Mouse (Mus musculus) neutrophil, adult 5-6 weeks (primary cell): Measurements from ENCODE around the gene Gldc. TPM values are rescaled to one million over a fixed set of nuclear protein-coding genes. Genes with fewer than 3 reads are reported as not detected.
"Not testable (repeated sequence)": the region's sequence is repeated elsewhere in the genome, so short reads cannot be mapped to it uniquely, and the experiment has no call there.

Source experiments
- ATAC-seq: fragments of 151-379, 151-347 bp; 2 replicates; pipeline ENCODE4 v1.8.0; 2017; ENCODE audit warnings: mild to moderate bottlenecking, moderate TSS enrichment; ENCODE audit not compliant: insufficient number of reproducible peaks, poor library complexity, low FRiP score, severe bottlenecking; ENCODE audit errors: extremely low read depth
- total RNA-seq: library from RNA; stranded (forward); fragments of 200-1000 nt; gene quantifications from 2 replicates; pipeline ENCODE4 v1.2.3, GENCODE M21; 2017

The Gldc gene
- 0.12 TPM in 1 of 2 replicates, not detected in the other for total RNA-seq

DNA sequence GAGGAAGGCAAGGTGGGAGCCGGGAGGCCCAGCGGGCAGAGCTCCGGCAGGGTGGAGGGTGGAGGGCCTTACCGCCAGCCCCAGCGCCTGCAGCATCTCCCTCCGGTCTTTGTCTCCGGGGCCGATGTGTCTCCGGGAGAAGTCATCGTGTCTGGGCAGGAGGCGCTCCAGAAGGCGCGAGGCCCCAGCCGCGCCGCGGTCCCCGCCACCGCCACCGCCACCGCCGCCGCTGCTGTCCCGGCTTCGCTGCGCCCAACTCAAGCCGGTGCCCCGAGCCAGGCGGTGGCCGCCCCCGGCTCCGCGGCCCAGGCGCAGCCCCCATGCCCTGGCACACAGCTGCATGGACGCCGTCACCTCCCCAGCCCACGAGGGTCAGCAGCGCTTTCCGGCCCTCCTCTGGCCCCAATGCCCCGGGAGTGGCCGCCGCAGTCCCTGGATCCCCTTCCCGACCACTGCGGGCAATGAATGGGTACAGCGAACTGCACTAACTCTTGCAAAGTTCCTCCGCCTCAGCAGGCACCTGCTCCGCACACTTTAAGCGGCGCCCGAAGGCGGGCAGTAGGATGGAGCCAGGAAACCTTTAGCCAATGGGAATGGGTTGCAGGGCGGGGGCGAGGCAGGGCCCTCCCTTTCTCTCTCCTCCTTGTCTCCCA is at the start of gene Gldc:
Gene Gldc (minus strand): TSS at position 511 of the 653 bp plus-strand sequence.
- ATAC-seq: no peak

DNA sequence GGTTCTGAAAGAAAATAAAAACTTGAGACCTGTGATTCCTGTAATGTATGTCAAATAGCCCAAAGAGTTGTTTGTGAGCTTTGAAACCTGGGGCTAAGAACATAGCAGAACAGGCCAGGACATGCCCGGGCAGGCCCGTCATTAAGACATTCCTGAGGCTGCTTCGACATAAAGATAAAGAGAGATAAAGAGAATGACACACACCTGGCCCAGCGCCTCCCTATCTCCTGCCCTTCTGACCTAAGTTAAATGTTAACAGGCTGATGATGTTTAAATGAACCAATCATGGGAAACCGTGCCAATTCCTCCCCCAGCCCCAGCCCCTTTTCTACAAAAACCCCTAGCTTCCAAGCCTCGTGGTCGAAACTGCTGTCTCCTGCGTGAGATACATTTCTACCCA is 47.4 kb upstream of the Gldc start:
- not testable (repeated sequence) for ATAC-seq

DNA sequence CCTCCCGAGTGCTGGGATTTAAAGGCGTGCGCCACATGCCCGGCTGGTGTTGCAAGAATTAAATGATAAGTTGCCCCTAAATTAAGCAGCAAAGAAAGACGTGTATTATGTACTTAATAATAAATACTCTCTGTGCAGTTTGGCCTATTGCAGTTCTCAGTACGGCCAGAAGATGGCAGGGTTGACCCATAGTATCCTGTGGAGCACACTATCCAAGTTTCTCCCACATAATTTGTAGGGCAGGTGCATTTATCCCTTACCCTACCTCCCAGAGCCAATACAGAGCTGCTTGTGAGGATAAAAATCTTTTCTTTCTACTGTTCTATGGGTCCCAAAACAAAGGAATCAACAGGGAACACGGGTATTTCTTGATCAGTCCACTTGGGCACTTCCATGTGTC is 42.1 kb upstream of the Gldc start:
- ATAC-seq: no peak

DNA sequence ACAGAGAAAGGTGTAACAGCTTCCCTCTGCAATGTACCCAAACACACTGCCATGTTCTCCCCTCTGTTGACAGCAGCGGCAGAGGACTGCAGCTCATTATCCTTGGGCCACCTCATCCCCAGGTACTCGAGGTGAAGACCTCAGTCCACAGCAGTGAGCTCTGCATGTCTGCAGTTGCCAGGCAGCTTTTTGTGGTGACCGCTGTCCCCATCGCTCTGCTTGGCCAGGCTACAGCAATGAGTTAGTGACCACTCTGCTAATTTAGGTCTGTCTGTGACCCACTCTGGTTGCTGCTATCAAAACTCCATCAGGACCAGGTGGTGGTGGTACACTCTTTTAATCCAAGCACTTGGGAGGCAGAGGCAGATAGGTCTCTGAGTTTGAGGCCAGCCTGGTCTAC is 41.0 kb upstream of the Gldc start:
- ATAC-seq: no peak

DNA sequence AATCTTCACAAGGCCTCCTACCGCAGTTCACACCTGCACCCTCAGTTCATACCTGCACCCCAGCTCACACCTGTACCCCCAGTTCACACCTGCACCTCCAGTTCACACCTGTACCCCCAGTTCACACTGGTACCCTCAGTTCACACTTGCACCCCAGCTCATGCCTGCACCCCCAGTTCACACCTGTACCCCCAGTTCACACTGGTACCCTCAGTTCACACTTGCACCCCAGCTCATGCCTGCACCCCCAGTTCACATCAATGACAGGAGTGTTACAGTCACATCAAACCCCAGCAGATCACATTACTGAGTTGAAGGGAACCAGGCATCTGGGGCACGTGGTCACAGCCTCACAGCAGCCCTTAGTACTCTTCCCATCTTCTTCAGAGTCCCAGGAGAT is 40.5 kb upstream of the Gldc start:
- ATAC-seq: not testable (repeated sequence)

DNA sequence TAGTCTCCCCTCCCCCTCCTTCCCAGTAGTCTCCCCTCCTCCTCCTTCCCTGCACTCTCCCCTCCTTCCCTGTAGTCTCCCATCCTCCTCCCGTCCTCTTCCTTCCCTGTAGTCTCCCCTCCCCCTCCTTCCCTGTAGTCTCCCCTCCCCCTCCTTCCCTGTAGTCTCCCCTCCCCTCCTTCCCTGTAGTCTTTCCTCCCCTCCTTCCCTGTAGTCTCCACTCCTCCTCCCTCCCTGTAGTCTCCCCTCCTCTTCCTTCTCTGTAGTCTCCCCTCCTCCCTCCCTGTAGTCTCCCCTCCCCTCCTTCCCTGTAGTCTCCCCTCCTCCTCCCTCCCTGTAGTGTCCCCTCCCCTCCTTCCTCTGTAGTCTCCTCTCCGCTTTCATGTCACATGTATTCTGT is 38.8 kb upstream of the Gldc start:
- ATAC-seq: no peak

DNA sequence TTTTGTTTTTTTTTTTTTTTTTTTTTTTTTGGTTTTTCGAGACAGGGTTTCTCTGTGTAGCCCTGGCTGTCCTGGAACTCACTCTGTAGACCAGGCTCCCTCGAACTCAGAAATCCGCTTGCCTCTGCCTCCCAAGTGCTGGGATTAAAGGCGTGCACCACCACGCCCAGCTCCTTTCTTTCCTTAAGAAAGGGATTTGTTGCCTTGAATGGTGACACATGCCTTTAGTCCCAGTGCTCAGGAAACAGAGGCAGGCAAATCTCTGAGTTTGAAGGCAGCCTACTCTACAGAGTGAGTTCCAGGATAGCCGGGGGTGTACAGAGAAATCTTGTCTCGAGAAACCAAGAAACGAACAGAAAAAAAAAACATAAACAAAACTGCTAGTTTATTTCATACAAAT is 33.8 kb upstream of the Gldc start:
- ATAC-seq: not testable (repeated sequence)

DNA sequence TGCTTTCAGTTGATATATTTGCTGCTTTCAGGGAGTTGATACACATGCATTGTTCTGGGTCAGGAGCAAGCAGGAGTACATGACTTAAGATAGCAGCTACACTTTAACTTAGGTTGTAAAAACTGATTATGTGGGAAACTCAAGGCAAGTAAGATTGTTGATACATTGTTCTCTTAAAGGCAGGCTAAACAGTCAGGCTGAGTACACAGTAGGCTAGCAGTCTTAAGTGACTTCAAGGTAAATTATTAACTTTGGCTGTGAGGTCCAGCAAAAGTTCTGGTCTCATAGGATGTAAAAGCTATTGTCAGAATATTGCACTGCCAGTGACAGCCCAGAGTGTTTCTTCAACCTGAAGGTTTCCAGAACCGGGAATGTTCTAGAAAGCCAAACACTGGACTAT is 31.8 kb upstream of the Gldc start:
- no peak for ATAC-seq

DNA sequence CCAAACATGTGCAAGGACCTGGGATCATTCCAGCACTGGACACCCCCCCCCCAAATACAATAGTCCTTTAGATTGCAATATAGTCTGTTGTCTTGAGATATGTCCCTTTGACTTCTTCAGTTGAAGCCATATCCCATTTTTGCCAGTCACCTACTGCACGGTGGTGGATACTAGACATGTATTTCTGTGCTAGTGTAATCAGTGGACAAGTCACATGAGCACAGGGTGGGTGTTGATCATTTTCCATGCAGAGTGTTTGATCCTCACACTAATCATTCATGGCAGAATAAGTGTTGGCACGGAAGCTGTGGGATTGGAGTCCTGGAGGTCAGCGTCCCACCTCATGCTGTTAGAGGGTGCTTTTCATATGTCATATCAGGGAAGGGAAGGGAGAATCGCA is 30.6 kb upstream of the Gldc start:
- no peak for ATAC-seq

DNA sequence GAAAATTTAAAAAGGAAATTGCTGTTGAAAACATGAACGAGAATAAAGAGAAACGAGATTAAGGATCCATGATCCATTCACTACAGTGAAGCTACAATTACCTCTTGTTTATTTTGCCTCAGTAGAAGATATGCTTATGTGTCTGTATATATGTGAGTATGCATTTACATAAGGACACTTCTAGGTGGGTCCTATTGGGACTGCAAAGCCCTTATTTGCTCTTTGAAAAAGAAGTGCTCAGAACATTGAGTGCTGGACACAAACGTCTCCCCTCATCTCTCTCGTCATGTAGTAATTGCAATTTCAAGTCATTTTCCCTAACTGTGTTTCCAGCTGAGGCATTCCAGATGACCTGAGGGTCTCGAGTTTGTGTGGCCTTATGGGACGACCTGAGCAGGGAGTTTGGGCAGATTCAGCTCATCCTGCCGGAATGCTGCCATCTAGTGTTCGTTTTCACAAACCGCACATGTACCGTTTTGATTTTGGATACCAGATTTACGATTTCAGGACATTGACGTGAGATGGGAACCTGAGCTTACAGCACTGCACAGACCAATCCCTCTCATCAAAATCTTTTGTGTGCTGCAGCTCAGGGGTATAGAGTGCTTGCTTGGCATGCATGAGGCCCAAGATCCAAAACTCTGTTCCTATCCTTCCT is 30.1 kb upstream of the Gldc start:
- no peak for ATAC-seq

DNA sequence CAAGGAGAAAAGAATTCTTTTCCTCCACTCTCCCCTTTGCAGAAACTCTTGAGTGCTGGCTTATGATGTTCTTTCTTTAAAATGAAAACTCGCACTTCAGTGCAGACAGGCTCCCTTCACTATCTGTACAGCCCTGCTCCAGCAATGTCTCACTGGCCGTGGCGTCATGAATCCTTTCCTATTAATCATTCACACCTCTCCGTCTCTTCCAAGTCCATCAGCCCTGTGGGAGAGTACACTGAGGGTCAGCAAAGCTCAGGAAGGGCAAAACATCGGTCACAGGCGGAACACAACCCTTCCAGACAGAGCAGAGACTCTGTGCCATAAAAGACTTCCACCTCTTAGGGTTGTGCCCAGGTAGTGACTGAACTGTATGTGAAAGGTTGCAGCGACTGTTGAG is 26.9 kb upstream of the Gldc start:
- ATAC-seq: no peak

DNA sequence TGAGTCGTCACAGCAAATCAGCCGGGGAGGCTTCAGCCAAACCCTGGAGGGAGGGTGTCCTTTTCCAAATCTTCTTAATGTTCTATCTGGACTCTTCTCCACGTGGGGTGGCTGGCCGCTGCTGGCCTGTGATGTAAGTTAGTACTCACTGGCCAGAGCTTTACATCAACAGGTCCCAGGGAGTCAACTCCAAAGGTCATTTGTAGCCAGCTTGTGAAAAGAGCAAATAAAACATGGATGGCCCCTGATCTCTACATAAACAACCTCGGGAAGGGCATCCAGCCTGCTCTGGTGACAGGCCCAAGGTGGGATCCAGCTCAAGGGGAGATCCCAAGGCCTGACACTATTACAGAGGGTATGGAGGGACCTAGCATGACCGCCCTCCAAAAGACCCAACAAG is 19.8 kb upstream of the Gldc start:
- no peak for ATAC-seq

DNA sequence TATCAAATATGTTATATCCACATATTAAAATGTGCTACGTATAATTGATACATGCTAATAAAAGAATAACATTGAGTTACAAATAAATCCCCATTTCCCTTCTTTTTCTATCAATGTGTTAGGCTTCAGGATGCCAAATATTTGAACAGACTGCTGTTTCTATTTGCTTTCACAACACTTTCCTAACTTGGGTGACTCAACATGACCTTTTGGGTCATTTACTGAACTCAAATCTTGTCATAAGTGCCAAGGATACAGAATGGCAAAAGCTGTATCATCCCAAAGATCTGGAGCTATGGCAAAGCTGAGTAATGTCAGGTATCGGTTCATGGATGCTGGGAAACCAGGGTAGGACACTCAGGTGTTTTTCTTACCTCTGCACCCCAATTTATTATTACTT is 12.0 kb upstream of the Gldc start:
- no peak for ATAC-seq

DNA sequence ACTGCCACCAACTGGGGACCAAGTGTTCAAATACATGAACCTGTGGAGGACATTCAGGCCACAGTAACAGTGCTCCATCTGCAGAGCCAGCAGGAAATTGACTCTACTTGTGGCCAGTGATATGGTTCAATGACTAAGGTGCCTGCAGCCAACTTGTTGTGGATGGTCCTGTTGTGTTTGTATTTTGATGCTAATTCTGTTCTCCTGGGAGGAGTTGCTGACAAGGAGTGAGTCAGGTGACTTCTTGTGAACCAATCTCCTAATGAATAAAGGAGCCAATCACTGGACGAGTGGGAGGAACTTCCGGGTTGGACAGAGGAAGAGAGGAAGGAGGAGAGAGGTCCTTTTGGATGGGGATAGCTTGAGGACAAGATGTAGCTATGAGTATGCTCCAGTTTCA is 10.3 kb upstream of the Gldc start:
- ATAC-seq: no peak

DNA sequence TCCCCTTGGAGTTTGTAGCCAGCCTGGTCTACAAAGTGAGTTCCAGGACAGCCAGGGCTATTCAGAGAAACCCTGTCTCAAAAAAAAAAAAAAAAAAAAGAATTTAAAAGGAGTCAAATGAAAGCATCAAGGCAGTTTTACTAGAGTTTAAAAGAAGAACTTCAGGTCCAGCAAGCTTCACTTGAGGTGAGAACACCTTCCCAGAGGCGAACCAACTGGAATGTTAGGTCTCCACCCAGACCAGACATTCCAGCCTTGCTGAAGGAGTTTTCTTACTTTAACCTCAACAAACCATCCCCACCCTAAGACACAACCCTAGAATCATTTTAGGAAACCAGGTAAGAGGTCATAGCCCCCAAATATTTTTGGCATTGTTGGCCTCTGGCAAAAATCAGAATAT is 4.8 kb upstream of the Gldc start:
- ATAC-seq: no peak

DNA sequence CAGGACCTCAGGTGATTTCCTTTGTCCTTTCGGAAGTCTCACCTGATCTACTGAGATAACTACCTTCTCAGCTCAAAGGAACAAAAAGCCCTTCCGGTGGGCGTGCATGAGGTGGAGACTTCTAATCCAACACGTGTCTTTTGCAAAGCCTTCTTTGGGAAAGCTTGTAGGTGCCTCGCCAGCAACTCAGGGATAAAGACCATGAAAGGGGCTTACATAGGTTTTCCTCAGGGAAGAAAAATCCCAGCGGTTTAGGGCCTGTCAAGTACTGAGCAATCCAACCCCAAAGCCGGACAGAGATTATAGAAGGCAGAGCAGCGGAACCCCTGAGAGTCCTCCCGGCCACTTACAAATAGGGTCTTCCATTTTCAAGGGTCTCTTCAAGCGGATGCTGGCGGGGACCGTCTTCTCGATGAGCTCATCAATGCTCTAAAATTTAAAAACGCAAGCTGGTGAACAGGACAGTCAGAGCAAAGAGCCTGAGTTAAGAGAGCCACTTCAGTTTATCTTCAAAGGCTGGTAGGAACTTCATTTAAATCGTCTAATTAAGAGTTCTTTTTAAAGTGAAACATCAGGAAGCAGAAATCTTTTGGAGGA is 1.1 kb downstream of the Gldc start:
- no peak for ATAC-seq

DNA sequence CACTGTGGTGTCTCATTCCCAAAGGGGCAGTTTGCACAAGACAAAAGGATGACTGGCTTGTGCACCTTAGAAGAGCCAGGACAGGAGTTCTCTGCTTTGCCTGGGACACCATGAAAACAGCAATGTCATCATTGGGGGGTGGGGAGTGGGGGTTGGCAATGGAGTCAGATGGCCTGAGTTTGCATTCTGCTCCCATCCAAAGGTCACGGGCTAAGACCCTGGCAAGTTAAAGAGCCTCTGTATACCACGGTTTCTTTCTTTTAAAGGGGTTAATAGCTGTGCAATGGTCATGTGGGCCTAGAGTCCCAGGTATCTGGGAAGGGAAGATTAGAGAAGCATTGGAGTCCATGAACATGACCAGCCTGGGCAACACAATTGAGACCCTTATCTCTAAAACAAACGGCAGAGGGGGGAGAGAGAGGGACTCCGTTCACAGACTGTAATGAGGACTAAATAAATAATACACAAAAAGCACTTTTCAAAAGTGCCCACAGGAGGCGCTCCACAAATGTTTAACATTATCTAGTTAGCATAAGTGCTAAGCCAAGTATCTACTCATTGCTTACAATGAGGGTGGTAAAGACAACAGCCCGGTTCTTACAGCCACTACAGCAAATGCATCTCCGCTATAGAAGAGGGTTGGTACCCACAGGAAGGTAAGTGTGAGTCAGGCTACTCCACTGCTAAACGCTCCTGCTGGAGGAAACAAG is 3.7 kb downstream of the Gldc start:
- ATAC-seq: no peak

DNA sequence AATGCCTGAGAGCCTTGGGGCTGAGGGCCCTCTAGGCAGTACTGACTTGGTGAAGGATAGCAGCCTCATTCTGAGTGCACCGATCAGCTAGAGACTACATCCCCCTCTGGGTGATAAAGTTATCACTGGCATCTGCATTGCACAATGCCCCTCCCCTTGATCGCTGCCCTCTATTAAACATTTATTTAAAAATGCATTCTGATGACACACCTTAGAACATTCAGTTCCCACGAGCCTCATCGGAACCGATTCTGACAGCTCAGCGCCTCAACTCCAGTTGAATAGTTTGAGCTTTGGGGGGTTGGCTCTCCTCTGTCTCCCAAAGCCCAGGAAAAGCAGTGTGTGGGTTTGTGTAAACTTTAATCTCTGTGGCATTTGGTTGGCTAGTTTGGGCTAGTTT is 4.9 kb downstream of the Gldc start:
- ATAC-seq: no peak

DNA sequence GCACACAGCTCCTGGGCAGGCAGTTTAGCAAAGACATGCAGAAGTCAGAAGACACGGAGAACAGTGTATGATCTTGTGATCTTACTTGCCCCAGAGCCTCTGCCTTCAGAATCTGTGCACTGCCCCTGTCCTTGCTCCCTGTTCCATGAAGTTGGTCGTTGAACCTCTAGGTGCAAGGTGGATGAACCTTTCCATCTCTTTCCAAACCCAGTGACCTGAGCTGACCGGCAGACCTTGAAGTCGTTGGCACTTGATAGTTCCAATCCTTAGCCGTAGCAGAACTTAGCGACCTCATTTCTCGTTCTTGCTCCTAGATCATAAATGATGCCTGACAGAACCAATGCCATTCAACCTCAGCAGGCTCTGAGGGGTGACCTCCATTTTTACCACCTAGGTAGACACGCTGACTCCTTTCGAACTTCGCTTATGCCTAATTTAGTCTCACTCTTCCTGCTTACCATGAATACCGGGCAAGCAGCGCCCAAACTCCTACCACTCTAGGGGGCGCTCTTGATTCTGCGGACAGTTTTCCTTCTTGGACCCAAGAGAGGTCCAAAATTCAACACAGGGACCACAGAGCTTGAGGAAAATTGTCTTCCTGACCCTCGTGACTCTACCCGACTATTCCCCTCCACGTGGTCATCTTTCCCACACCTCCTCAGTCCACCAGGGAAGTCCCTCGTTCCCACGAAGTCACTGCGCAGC is 8.3 kb downstream of the Gldc start:
- ATAC-seq: no peak
